Mouse (Mus musculus) spleen, adult 10 weeks (tissue): ENCODE results near the gene Endov. TPM values are rescaled to one million over a fixed set of nuclear protein-coding genes. Genes with fewer than 3 reads are reported as not detected.

Experiments used
- polyA plus RNA-seq: library from polyadenylated mRNA; stranded (reverse); fragments of 350-450 nt; fragmentation: Illumina TruSeq; extraction: RNeasy Lipid Tissue Mini Kit (QIAGEN cat#74804); gene quantifications from one replicate; pipeline ENCODE4 v1.2.3, GENCODE M21; 2015; ENCODE audit warnings: low replicate concordance; ENCODE audit not compliant: insufficient read depth

Endov gene
- 7.0 TPM for polyA plus RNA-seq

GRCm38 (mm10) chr11:119490861-119491689, at the start of gene Endov:
Endov (plus strand) TSS chr11:119491347.

GRCm38 (mm10) chr11:119547183-119547921, 56.2 kb downstream of the Endov start, which contains the start of gene Nptx1:
Nptx1 (minus strand) TSS chr11:119547753.

Other genes starting within 250 kb of the Endov start
- gene Gaa, start 223.5 kb upstream of the Endov start, polyA plus RNA-seq = 8.7 TPM
- 157 TPM for gene Eif4a3, start 191.3 kb upstream of the Endov start, polyA plus RNA-seq
- not detected for gene Card14, start 183.6 kb upstream of the Endov start, polyA plus RNA-seq
- 12.0 TPM for gene Sgsh, start 135.8 kb upstream of the Endov start, polyA plus RNA-seq
- gene Slc26a11, start 135.8 kb upstream of the Endov start, polyA plus RNA-seq = 12.1 TPM
- gene Rnf213, start 98.2 kb upstream of the Endov start, polyA plus RNA-seq = 182 TPM
- gene Nptx1, start 56.4 kb downstream of the Endov start, polyA plus RNA-seq = 0.06 TPM
- 9.0 TPM for gene Rptor, start 111.6 kb downstream of the Endov start, polyA plus RNA-seq